Mouse (Mus musculus) skeletal muscle tissue, adult 2 months (tissue): Measurements from ENCODE around the gene Ear14.
"Not testable (repeated sequence)": the region's sequence is repeated elsewhere in the genome, so short reads cannot be mapped to it uniquely, and the experiment has no call there.

ENCODE experiments used
- DNase-seq: peaks from one replicate; pipeline ENCODE4 v3.0.0-alpha.2; 2012; ENCODE audit warnings: low read depth, low spot score

Gene Ear14

DNA sequence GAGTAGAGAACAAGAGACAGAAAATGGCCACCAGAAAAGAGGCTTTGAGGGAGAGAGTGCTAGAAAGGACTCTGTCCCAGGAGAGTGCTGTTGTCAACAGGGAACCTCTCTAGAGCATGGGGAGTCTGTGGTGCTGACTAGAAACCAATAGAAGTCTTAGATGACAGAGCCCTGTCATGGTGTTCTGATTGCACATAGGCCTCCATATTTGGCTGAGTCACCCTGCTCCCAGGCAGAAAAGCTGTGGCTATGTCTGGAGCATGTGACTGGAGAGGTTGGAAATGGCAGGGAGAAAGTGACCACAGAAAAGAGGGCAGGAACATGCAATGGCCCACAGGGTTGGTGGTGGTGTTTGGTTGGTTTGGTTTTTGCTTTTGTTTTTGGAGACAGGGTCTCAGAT is 49.0 kb downstream of the Ear14 start:
- DNase-seq: not testable (repeated sequence)

DNA sequence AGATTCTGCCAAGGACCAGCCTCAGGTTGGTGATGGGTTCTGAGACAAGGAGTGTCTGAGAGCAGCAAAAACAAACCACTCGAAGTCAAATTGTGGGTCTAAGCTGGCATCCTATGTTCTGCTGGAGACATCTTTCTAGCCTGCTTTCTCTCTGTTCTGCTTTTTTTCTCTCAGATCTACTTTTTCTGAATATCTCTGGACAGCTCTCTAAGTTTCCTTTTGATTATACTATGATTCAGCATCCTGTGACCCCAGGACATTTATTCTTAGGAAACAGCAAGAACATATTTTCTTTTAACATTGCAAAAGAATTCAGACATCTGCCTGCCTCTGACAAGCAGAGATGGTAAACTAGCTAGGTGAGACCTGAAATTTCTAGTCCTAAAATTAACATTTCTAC is 50.4 kb downstream of the Ear14 start:
- no peak for DNase-seq
